Mouse (Mus musculus) right cerebral cortex, postnatal 36 days (tissue): ENCODE results near the gene Tbx15.

ENCODE experiments used
- DNase-seq, 2 experiments: peaks; one replicate each; pipeline ENCODE4 v3.0.0; 2022; ENCODE audit warnings: low spot score in 2 of 2, mixed read lengths in 1 of 2

The Tbx15 gene

GRCm38 (mm10) chr3:99387127-99387526, 146.9 kb downstream of the Tbx15 start:
- no peak for DNase-seq
